Mouse (Mus musculus): ENCODE measurements around the gene Tusc2. TPM values are rescaled to one million over a fixed set of nuclear protein-coding genes. Genes with fewer than 3 reads are reported as not detected.
A peak's percentile ranks its signal among the peaks of the same experiment; 100 is the strongest.

Tusc2 gene
- polyA plus RNA-seq, 1 experiment from 2014 or later: 35.9 TPM

- Histone ChIP-seq H3K27me3 (ENCODE audit: insufficient read depth, low read length) (no peaks in the 10 kb centered on the region), H3K4me2 (ENCODE audit: low read depth, low read length) (peak overlapping the region; percentile 90), H3K9me3 (ENCODE audit: low read length) (no peaks in the 10 kb centered on the region), H3K4me3 (ENCODE audit: low read depth, low read length) (peak overlapping the region; percentile 55), H3K36me3 (replicated peaks; ENCODE audit: insufficient read depth, low read length) (peaks cover 34% of the 10 kb centered on the region), H3K27ac (ENCODE audit: low read depth) (peak overlapping the region; percentile 94), H3K4me1 (ENCODE audit: insufficient read depth) (peaks cover 31% of the 10 kb centered on the region), H3K9ac (replicated peaks) (peak overlapping the region; percentile 80)
- DNase-seq (peak; percentile 99), ATAC-seq (peak; percentile 95)
- TF ChIP-seq CTCF (IDR thresholded peaks at IDR 0.05; ENCODE audit: low read depth): peak; percentile 99
- TF ChIP-seq EP300 (IDR thresholded peaks at IDR 0.05; ENCODE audit: low read depth): no peak
- WGBS (ENCODE audit: insufficient replicate concordance): 4% methylated on average over 40 of the region's 48 CpGs
Observed at GRCm38 (mm10) chr9:107612191-107612944, 49.3 kb downstream of the Tusc2 start.

GRCm38 (mm10) chr9:107612945-107613569 is 50.0 kb downstream of the Tusc2 start:
- H3K9ac ChIP-seq (replicated peaks): peak overlapping the region; percentile 49; the same call in 1 of the 2 replicates
- H3K9me3 ChIP-seq (ENCODE audit: low read length): no peaks in the 10 kb centered on the region
- H3K27me3 ChIP-seq (ENCODE audit: insufficient read depth, low read length): no peaks in the 10 kb centered on the region
- peaks cover 24% of the 10 kb centered on the region for H3K4me1 ChIP-seq (ENCODE audit: insufficient read depth)
- ATAC-seq (peak; percentile 33), DNase-seq (no peak)
- H3K4me3 ChIP-seq (ENCODE audit: low read depth, low read length): peak overlapping the region; percentile 55
- TF ChIP-seq EP300 (IDR thresholded peaks at IDR 0.05; ENCODE audit: low read depth): no peak
- no peak for TF ChIP-seq CTCF (IDR thresholded peaks at IDR 0.05; ENCODE audit: low read depth)
- H3K4me2 ChIP-seq (ENCODE audit: low read depth, low read length): peak overlapping the region; percentile 90
- H3K27ac ChIP-seq (ENCODE audit: low read depth): peak overlapping the region; percentile 94
- 11% methylated on average over 12 of the region's 12 CpGs for WGBS (ENCODE audit: insufficient replicate concordance)
- peaks cover 39% of the 10 kb centered on the region for H3K36me3 ChIP-seq (replicated peaks; ENCODE audit: insufficient read depth, low read length)

- H3K9ac ChIP-seq (replicated peaks): no peak overlapping the region
- WGBS (ENCODE audit: insufficient replicate concordance): 84% methylated on average over 4 of the region's 4 CpGs
- no peak overlapping the region for H3K4me2 ChIP-seq (ENCODE audit: low read depth, low read length)
- TF ChIP-seq EP300 (IDR thresholded peaks at IDR 0.05; ENCODE audit: low read depth) (no peak), CTCF (IDR thresholded peaks at IDR 0.05; ENCODE audit: low read depth) (no peak)
- H3K27me3 ChIP-seq (ENCODE audit: insufficient read depth, low read length): no peaks in the 10 kb centered on the region
- H3K9me3 ChIP-seq (ENCODE audit: low read length): no peaks in the 10 kb centered on the region
- H3K4me1 ChIP-seq (ENCODE audit: insufficient read depth): peaks cover 40% of the 10 kb centered on the region
- H3K27ac ChIP-seq (ENCODE audit: low read depth): no peak overlapping the region
- H3K36me3 ChIP-seq (replicated peaks; ENCODE audit: insufficient read depth, low read length): peaks cover 58% of the 10 kb centered on the region
- no peak for DNase-seq
- no peak for ATAC-seq
- H3K4me3 ChIP-seq (ENCODE audit: low read depth, low read length): no peak overlapping the region
Observed at GRCm38 (mm10) chr9:107615035-107615434, 52.0 kb downstream of the Tusc2 start.

Other genes with a start within 250 kb of the Tusc2 start
- 2.5 and 3.2 TPM in 2 replicates for gene Hemk1, start 224.9 kb upstream of the Tusc2 start, polyA plus RNA-seq (2015; fragmentation: Nextera tagmentation; extraction: Ambion mirVana)
- 0.14 and 0.22 TPM in 2 replicates for gene 6430571L13Rik, start 222.7 kb upstream of the Tusc2 start, polyA plus RNA-seq (2015; fragmentation: Nextera tagmentation; extraction: Ambion mirVana)
- not detected in 2 replicates for gene Cacna2d2, start 163.6 kb upstream of the Tusc2 start, polyA plus RNA-seq (2015; fragmentation: Nextera tagmentation; extraction: Ambion mirVana)
- 15.7 and 17.9 TPM in 2 replicates for gene Tmem115, start 29.3 kb upstream of the Tusc2 start, polyA plus RNA-seq (2015; fragmentation: Nextera tagmentation; extraction: Ambion mirVana)
- gene Cyb561d2, start 21.1 kb upstream of the Tusc2 start, polyA plus RNA-seq (2015; fragmentation: Nextera tagmentation; extraction: Ambion mirVana): 18.5 and 19.6 TPM in 2 replicates
- 8.5 TPM in 2 replicates for gene Nprl2, start 21.0 kb upstream of the Tusc2 start, polyA plus RNA-seq (2015; fragmentation: Nextera tagmentation; extraction: Ambion mirVana)
- 0.59 and 0.73 TPM in 2 replicates for gene Zmynd10, start 16.0 kb upstream of the Tusc2 start, polyA plus RNA-seq (2015; fragmentation: Nextera tagmentation; extraction: Ambion mirVana)
- gene Rassf1, start 11.7 kb upstream of the Tusc2 start, polyA plus RNA-seq (2015; fragmentation: Nextera tagmentation; extraction: Ambion mirVana): 12.4 and 15.1 TPM in 2 replicates
- 53.9 and 54.5 TPM in 2 replicates for gene Hyal2, start 4.7 kb downstream of the Tusc2 start, polyA plus RNA-seq (2015; fragmentation: Nextera tagmentation; extraction: Ambion mirVana)
- gene Hyal1, start 13.7 kb downstream of the Tusc2 start, polyA plus RNA-seq (2015; fragmentation: Nextera tagmentation; extraction: Ambion mirVana): 2.5 and 3.3 TPM in 2 replicates
- gene Naa80, start 15.6 kb downstream of the Tusc2 start, polyA plus RNA-seq (2015; fragmentation: Nextera tagmentation; extraction: Ambion mirVana): 10.4 and 11.6 TPM in 2 replicates
- 0.65 and 0.86 TPM in 2 replicates for gene Hyal3, start 17.6 kb downstream of the Tusc2 start, polyA plus RNA-seq (2015; fragmentation: Nextera tagmentation; extraction: Ambion mirVana)
- 63.6 and 68.0 TPM in 2 replicates for gene Ifrd2, start 24.4 kb downstream of the Tusc2 start, polyA plus RNA-seq (2015; fragmentation: Nextera tagmentation; extraction: Ambion mirVana)
- 0.41 and 0.56 TPM in 2 replicates for gene Sema3b, start 46.0 kb downstream of the Tusc2 start, polyA plus RNA-seq (2015; fragmentation: Nextera tagmentation; extraction: Ambion mirVana)
- 146 and 159 TPM in 2 replicates for gene Gnai2, start 72.1 kb downstream of the Tusc2 start, polyA plus RNA-seq (2015; fragmentation: Nextera tagmentation; extraction: Ambion mirVana)
- 147 and 174 TPM in 2 replicates for gene Slc38a3, start 106.3 kb downstream of the Tusc2 start, polyA plus RNA-seq (2015; fragmentation: Nextera tagmentation; extraction: Ambion mirVana)
- 5.8 and 6.2 TPM in 2 replicates for gene Gnat1, start 116.5 kb downstream of the Tusc2 start, polyA plus RNA-seq (2015; fragmentation: Nextera tagmentation; extraction: Ambion mirVana)
- gene Sema3f, start 147.2 kb downstream of the Tusc2 start, polyA plus RNA-seq (2015; fragmentation: Nextera tagmentation; extraction: Ambion mirVana): 0.76 and 1.1 TPM in 2 replicates
- gene Rbm5, start 207.7 kb downstream of the Tusc2 start, polyA plus RNA-seq (2015; fragmentation: Nextera tagmentation; extraction: Ambion mirVana): 37.8 and 41.7 TPM in 2 replicates

Measured in liver, postnatal 0 days (tissue).